Mouse (Mus musculus) right cerebral cortex, postnatal 36 days (tissue): ENCODE measurements around the gene Dnah7c.

ENCODE experiments used
- DNase-seq, 2 experiments: peaks; one replicate each; pipeline ENCODE4 v3.0.0; 2022; ENCODE audit warnings: low spot score in 2 of 2, mixed read lengths in 1 of 2

The Dnah7c gene

GRCm38 (mm10) chr1:46853317-46854035 is 428.1 kb downstream of the Dnah7c start:
- DNase-seq: peak; percentile 94 to 96

- no peak for DNase-seq
These were observed 428.9 kb downstream of the Dnah7c start for GRCm38 (mm10) chr1:46854036-46854900.

GRCm38 (mm10) chr1:46856498-46856897 is 431.1 kb downstream of the Dnah7c start:
- DNase-seq: no peak
